ENCODE assay signal across 13 mouse cellular contexts in genomic region chr2:66034907-66035679, GRCm38 (mm10).
DNase-seq lines count a peak whose midpoint lies in the region; ATAC-seq and TF ChIP-seq lines count a peak whose summit lies in the region.
"Had no signal": no experiment of that assay in that cellular context is flagged by ENCODE, and none has a peak within 500 bp of the region (broad histone marks: within the 10 kb centered on the region; RNA-seq: fewer than 3 reads in every experiment).

No protein-coding gene starts in this region.

- no peaks in the 10 kb centered on the region for H3K9me3 ChIP-seq in limb, embryonic 14.5 days (ENCODE audit: control insufficient read depth, low read length)
- H3K9me3 ChIP-seq: intestine, embryonic 15.5 days had no signal

- H3K27me3 ChIP-seq in limb, embryonic 14.5 days (ENCODE audit: control insufficient read depth, insufficient read depth, low read length), result no peaks in the 10 kb centered on the region
- H3K27me3 ChIP-seq: intestine, embryonic 15.5 days had no signal

- DNase-seq in gastrocnemius, postnatal 10 days, result peak; percentile 57
- no peak for DNase-seq in gastrocnemius, adult 8-10 months (ENCODE audit: low spot score in 2 of 2)
- peak; percentile 44 for DNase-seq in right cerebral cortex, adult 18-20 months
- no peak for DNase-seq in right cerebral cortex, postnatal 36 days (ENCODE audit: low spot score in 2 of 2)
- peak; percentile 10 for DNase-seq in limb, embryonic 14.5 days (ENCODE audit: low spot score)
- DNase-seq in skeletal muscle tissue, adult 2 months (ENCODE audit: low read depth, low spot score), result peak; percentile 20
- DNase-seq in liver, result no peak
- DNase-seq in kidney, adult 9 months, result no peak
- DNase-seq: spleen, adult 18-20 months; thymus, postnatal 36 days had no signal

- H3K36me3 ChIP-seq in limb, embryonic 14.5 days (ENCODE audit: control insufficient read depth, insufficient read depth, low read length), result no peaks in the 10 kb centered on the region
- H3K36me3 ChIP-seq: intestine, embryonic 15.5 days had no signal

- no peak overlapping the region for H3K4me3 ChIP-seq in limb, embryonic 14.5 days (replicated peaks; ENCODE audit: low read length)
- H3K4me3 ChIP-seq: intestine, embryonic 15.5 days; left cerebral cortex, adult 2 months had no signal

- H3K4me1 ChIP-seq in limb, embryonic 14.5 days (ENCODE audit: control insufficient read depth, insufficient read depth, low read length), result no peaks in the 10 kb centered on the region
- H3K4me1 ChIP-seq: intestine, embryonic 15.5 days had no signal

- 75% methylated on average over 9 of the region's 9 CpGs for WGBS in limb, embryonic 14.5 days

- TF ChIP-seq POLR2A in limb, embryonic 14.5 days (IDR thresholded peaks at IDR 0.05; ENCODE audit: borderline replicate concordance, extremely low read depth, insufficient read depth, insufficient read length), result no peak

- H3K9ac ChIP-seq in limb, embryonic 14.5 days (ENCODE audit: low read depth, low read length, severe bottlenecking), result no peak overlapping the region
- H3K9ac ChIP-seq: intestine, embryonic 15.5 days had no signal

- no peak overlapping the region for H3K4me2 ChIP-seq in limb, embryonic 14.5 days (replicated peaks; ENCODE audit: low read depth, low read length, severe bottlenecking)
- H3K4me2 ChIP-seq: intestine, embryonic 15.5 days had no signal

- peak; percentile 63; the same call in 1 of the 2 replicates for ATAC-seq in limb, embryonic 14.5 days (ENCODE audit: low FRiP score, low read depth)
- ATAC-seq: intestine, embryonic 15.5 days had no signal

- no peak overlapping the region for H3K27ac ChIP-seq in limb, embryonic 14.5 days (replicated peaks; ENCODE audit: low read depth, low read length)
- H3K27ac ChIP-seq: intestine, embryonic 15.5 days; left cerebral cortex, adult 2 months; macrophage had no signal

Comparison
In these comparisons a context has a peak if more than half of its experiments do, and no peak if none do; other contexts are left out.
1. DNase-seq: peak in gastrocnemius, postnatal 10 days (single experiment), right cerebral cortex, adult 18-20 months (single experiment), limb, embryonic 14.5 days (single experiment) and skeletal muscle tissue, adult 2 months (single experiment); none in gastrocnemius, adult 8-10 months (0 of 2), right cerebral cortex, postnatal 36 days (0 of 2), liver (single experiment) and kidney, adult 9 months (single experiment).